Mouse (Mus musculus): Measurements from ENCODE around the gene Myo1b. TPM values are rescaled to one million over a fixed set of nuclear protein-coding genes. Genes with fewer than 3 reads are reported as not detected.
A peak's percentile ranks its signal among the peaks of the same experiment; 100 is the strongest.

Gene Myo1b
- polyA plus RNA-seq, 1 experiment, result 7.1 TPM

- Histone ChIP-seq H3ac (ENCODE audit: control insufficient read depth, insufficient read length) (no peak overlapping the region), H3K4me3 (no peak overlapping the region), H3K79me2 (ENCODE audit: control insufficient read depth, insufficient read depth) (no peaks in the 10 kb centered on the region), H3K36me3 (ENCODE audit: control insufficient read depth, insufficient read depth) (peaks cover 5% of the 10 kb centered on the region), H3K27me3 (ENCODE audit: control insufficient read depth, insufficient read depth, insufficient read length) (no peaks in the 10 kb centered on the region), H3K4me2 (ENCODE audit: low read depth) (no peak overlapping the region)
- TF ChIP-seq MYOG (IDR thresholded peaks at IDR 0.05; ENCODE audit: control insufficient read depth in 1 of 3, insufficient read depth in 1 of 3, insufficient read length in 2 of 3, low read depth in 2 of 3), result no peak
- no peak for TF ChIP-seq MYOD1 (IDR thresholded peaks at IDR 0.05; ENCODE audit: control insufficient read depth in 1 of 3, insufficient read length in 2 of 3, low read depth in 2 of 3)
- no peak for TF ChIP-seq TCF12 (IDR thresholded peaks at IDR 0.05; ENCODE audit: insufficient read depth, poor library complexity, severe bottlenecking)
- no peak for TF ChIP-seq REST (IDR thresholded peaks at IDR 0.05; ENCODE audit: insufficient read depth, insufficient read length)
- no peak for TF ChIP-seq POLR2A (IDR thresholded peaks at IDR 0.05; ENCODE audit: insufficient read length, low read depth)
- TF ChIP-seq CEBPB (IDR thresholded peaks at IDR 0.05; ENCODE audit: insufficient read depth, poor library complexity, severe bottlenecking), result no peak
- no peak for TF ChIP-seq USF1 (IDR thresholded peaks at IDR 0.05; ENCODE audit: low read depth)
- TF ChIP-seq MAX (IDR thresholded peaks at IDR 0.05; ENCODE audit: low read depth), result no peak
- no peak for TF ChIP-seq SRF (IDR thresholded peaks at IDR 0.05; ENCODE audit: control insufficient read depth, insufficient read length, low read depth)
- no peak for TF ChIP-seq TCF3 (IDR thresholded peaks at IDR 0.05; ENCODE audit: insufficient read length, low read depth)
- TF ChIP-seq E2F4 (IDR thresholded peaks at IDR 0.05; ENCODE audit: insufficient read depth), result no peak
- TF ChIP-seq POLR2AphosphoS2 (IDR thresholded peaks at IDR 0.05; ENCODE audit: insufficient read length, low read depth), result no peak
These were observed 80.1 kb downstream of the Myo1b start for GRCm38 (mm10) chr1:51835795-51836194.

DNA sequence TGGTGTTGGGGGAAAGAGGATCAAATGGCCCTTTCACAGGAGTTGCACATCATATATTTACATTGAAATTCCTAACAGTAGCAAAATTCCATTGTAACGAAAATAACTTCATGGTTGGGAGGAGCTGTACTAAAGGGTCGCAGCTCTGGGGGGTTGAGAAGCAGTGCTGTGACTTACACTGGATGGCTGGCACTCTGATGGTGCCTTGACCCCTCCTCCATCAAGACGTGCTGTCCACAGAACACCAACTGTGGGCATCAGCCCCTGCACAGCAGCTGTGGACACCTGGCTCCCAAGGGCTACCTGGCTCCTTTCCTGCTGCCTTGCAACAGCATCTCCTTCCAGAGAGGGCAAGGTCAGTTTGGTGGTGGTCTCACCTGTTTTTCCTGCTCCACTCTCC lies 81.8 kb downstream of the Myo1b start:
- H3K79me2 ChIP-seq (ENCODE audit: control insufficient read depth, insufficient read depth), result no peaks in the 10 kb centered on the region
- TF ChIP-seq MYOG (IDR thresholded peaks at IDR 0.05; ENCODE audit: control insufficient read depth in 1 of 3, insufficient read depth in 1 of 3, insufficient read length in 2 of 3, low read depth in 2 of 3) (no peak), REST (IDR thresholded peaks at IDR 0.05; ENCODE audit: insufficient read depth, insufficient read length) (no peak), USF1 (IDR thresholded peaks at IDR 0.05; ENCODE audit: low read depth) (no peak), TCF12 (IDR thresholded peaks at IDR 0.05; ENCODE audit: insufficient read depth, poor library complexity, severe bottlenecking) (no peak), E2F4 (IDR thresholded peaks at IDR 0.05; ENCODE audit: insufficient read depth) (no peak), POLR2A (IDR thresholded peaks at IDR 0.05; ENCODE audit: insufficient read length, low read depth) (no peak)
- no peak overlapping the region for H3ac ChIP-seq (ENCODE audit: control insufficient read depth, insufficient read length)
- H3K27me3 ChIP-seq (ENCODE audit: control insufficient read depth, insufficient read depth, insufficient read length), result no peaks in the 10 kb centered on the region
- H3K36me3 ChIP-seq (ENCODE audit: control insufficient read depth, insufficient read depth), result peaks cover 5% of the 10 kb centered on the region
- no peak overlapping the region for H3K4me3 ChIP-seq
- no peak overlapping the region for H3K4me2 ChIP-seq (ENCODE audit: low read depth)

DNA sequence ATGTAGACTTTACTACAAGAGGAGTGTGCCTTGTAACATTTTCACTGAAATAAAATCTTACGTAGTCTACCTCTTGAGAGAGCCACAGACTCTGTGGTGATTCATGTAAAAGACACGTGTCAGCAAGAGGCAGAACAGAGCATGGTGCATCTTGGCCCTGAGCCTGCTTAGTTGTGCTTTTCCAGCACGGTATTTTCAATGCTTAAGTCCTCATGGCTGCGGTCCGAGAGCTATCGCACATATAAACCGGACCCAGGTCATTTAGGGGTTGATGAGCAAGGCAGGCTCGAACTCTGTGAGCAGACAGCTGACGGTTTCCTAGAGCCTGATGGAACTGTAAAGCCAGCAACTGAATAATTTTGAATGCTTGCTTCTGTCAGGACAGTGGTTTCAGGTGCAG lies 86.5 kb downstream of the Myo1b start:
- TF ChIP-seq CEBPB (IDR thresholded peaks at IDR 0.05; ENCODE audit: insufficient read depth, poor library complexity, severe bottlenecking), result no peak
- TF ChIP-seq MYOD1 (IDR thresholded peaks at IDR 0.05; ENCODE audit: control insufficient read depth in 1 of 3, insufficient read length in 2 of 3, low read depth in 2 of 3), result no peak
- TF ChIP-seq POLR2A (IDR thresholded peaks at IDR 0.05; ENCODE audit: insufficient read length, low read depth), result no peak
- TF ChIP-seq TCF12 (IDR thresholded peaks at IDR 0.05; ENCODE audit: insufficient read depth, poor library complexity, severe bottlenecking), result no peak
- no peak for TF ChIP-seq E2F4 (IDR thresholded peaks at IDR 0.05; ENCODE audit: insufficient read depth)
- TF ChIP-seq REST (IDR thresholded peaks at IDR 0.05; ENCODE audit: insufficient read depth, insufficient read length), result no peak
- no peak for TF ChIP-seq SRF (IDR thresholded peaks at IDR 0.05; ENCODE audit: control insufficient read depth, insufficient read length, low read depth)
- no peak for TF ChIP-seq MYOG (IDR thresholded peaks at IDR 0.05; ENCODE audit: control insufficient read depth in 1 of 3, insufficient read depth in 1 of 3, insufficient read length in 2 of 3, low read depth in 2 of 3)
- TF ChIP-seq MAX (IDR thresholded peaks at IDR 0.05; ENCODE audit: low read depth), result no peak
- no peak for TF ChIP-seq USF1 (IDR thresholded peaks at IDR 0.05; ENCODE audit: low read depth)
- no peak for TF ChIP-seq POLR2AphosphoS2 (IDR thresholded peaks at IDR 0.05; ENCODE audit: insufficient read length, low read depth)
- no peak for TF ChIP-seq TCF3 (IDR thresholded peaks at IDR 0.05; ENCODE audit: insufficient read length, low read depth)
- no peaks in the 10 kb centered on the region for H3K79me2 ChIP-seq (ENCODE audit: control insufficient read depth, insufficient read depth)

GRCm38 (mm10) chr1:51822531-51822930 lies 93.3 kb downstream of the Myo1b start:
- no peak overlapping the region for H3ac ChIP-seq (ENCODE audit: control insufficient read depth, insufficient read length)
- no peaks in the 10 kb centered on the region for H3K27me3 ChIP-seq (ENCODE audit: control insufficient read depth, insufficient read depth, insufficient read length)
- H3K36me3 ChIP-seq (ENCODE audit: control insufficient read depth, insufficient read depth), result no peaks in the 10 kb centered on the region
- no peak overlapping the region for H3K4me3 ChIP-seq
- H3K4me2 ChIP-seq (ENCODE audit: low read depth), result no peak overlapping the region
- TF ChIP-seq CEBPB (IDR thresholded peaks at IDR 0.05; ENCODE audit: insufficient read depth, poor library complexity, severe bottlenecking), result no peak
- H3K79me2 ChIP-seq (ENCODE audit: control insufficient read depth, insufficient read depth), result no peaks in the 10 kb centered on the region

More for the DNA sequence above, 86.5 kb downstream of the Myo1b start:
- Histone ChIP-seq H3K4me2 (ENCODE audit: low read depth) (no peak overlapping the region), H3K36me3 (ENCODE audit: control insufficient read depth, insufficient read depth) (peaks cover 5% of the 10 kb centered on the region), H3K27me3 (ENCODE audit: control insufficient read depth, insufficient read depth, insufficient read length) (no peaks in the 10 kb centered on the region), H3ac (ENCODE audit: control insufficient read depth, insufficient read length) (no peak overlapping the region), H3K4me3 (no peak overlapping the region)

GRCm38 (mm10) chr1:51821701-51822495 lies 94.0 kb downstream of the Myo1b start:
- H3K79me2 ChIP-seq (ENCODE audit: control insufficient read depth, insufficient read depth), result no peaks in the 10 kb centered on the region
- peak overlapping the region; percentile 4 for H3K4me2 ChIP-seq (ENCODE audit: low read depth)
- H3K4me3 ChIP-seq, result no peak overlapping the region
- TF ChIP-seq MYOG (IDR thresholded peaks at IDR 0.05; ENCODE audit: control insufficient read depth in 1 of 3, insufficient read depth in 1 of 3, insufficient read length in 2 of 3, low read depth in 2 of 3), result no peak
- no peak for TF ChIP-seq SRF (IDR thresholded peaks at IDR 0.05; ENCODE audit: control insufficient read depth, insufficient read length, low read depth)
- no peak for TF ChIP-seq REST (IDR thresholded peaks at IDR 0.05; ENCODE audit: insufficient read depth, insufficient read length)
- TF ChIP-seq CEBPB (IDR thresholded peaks at IDR 0.05; ENCODE audit: insufficient read depth, poor library complexity, severe bottlenecking), result no peak
- H3K27me3 ChIP-seq (ENCODE audit: control insufficient read depth, insufficient read depth, insufficient read length), result no peaks in the 10 kb centered on the region
- no peak overlapping the region for H3ac ChIP-seq (ENCODE audit: control insufficient read depth, insufficient read length)
- no peaks in the 10 kb centered on the region for H3K36me3 ChIP-seq (ENCODE audit: control insufficient read depth, insufficient read depth)

All from myocyte (in vitro differentiated cells).